Mouse (Mus musculus) Patski (cell line): ENCODE data around the gene Fnip2. TPM values are rescaled to one million over a fixed set of nuclear protein-coding genes. Genes with fewer than 3 reads are reported as not detected.

Source experiments
- ATAC-seq: fragments of 100-300 bp; one replicate; pipeline ENCODE4 v1.8.0; 2021
- CTCF ChIA-PET: fragments of 350-600 bp; sonication (Branson Sonifier 250); formaldehyde crosslinking; loops from one replicate; lab custom pipeline; 2022; ENCODE audit warnings: inconsistent platforms; lab: Charles Lee
- POLR2A ChIA-PET: fragments of 350-600 bp; sonication (Branson Sonifier 250); formaldehyde crosslinking; loops from one replicate; lab custom pipeline; 2022; ENCODE audit warnings: antibody characterized with exemption, inconsistent platforms; lab: Charles Lee
- DNase-seq: peaks from one replicate; pipeline ENCODE4 v3.0.0-alpha.2; 2011; ENCODE audit warnings: low read depth, low spot score
- H3K27me3 ChIP-seq: fragments of 371-371 bp; one replicate; pipeline ENCODE4 v1.5.1; 2021
- CTCF ChIP-seq: fragments of 100-300 bp; IDR thresholded peaks from one replicate; pipeline ENCODE4 v1.5.1; 2021
- in situ Hi-C: fragments of 300-500 bp; cut with MboI; formaldehyde crosslinking; loops from 3 replicates; pipeline ENCODE4 v1.11.1; 2018; ENCODE audit warnings: low pct_unique_long_range_greater_than_20kb, mixed read lengths
- polyA plus RNA-seq: library from polyadenylated mRNA; unstranded; gene quantifications from one replicate; pipeline ENCODE4 v1.2.3, GENCODE M21; 2021

Fnip2 gene
- polyA plus RNA-seq, 1 experiment from 2014 or later, result 16.9 TPM

- in situ Hi-C loops, result no loop called here
- DNase-seq (peak; percentile 63), ATAC-seq (peak; percentile 97)
- POLR2A ChIA-PET, result no interaction called here
- CTCF ChIA-PET, result interaction anchor here (0.5 to 1.6 kb wide), 9 partner anchors 11 to 460 kb away, joined by 3 to 5 read pairs (median 3); no protein-coding TSS in a partner anchor
- no peaks in the 10 kb centered on the region for H3K27me3 ChIP-seq
- TF ChIP-seq CTCF, result no peak
These were observed 35.9 kb downstream of the Fnip2 start for GRCm38 (mm10) chr3:79531581-79532271.

GRCm38 (mm10) chr3:79529499-79530096 is 38.0 kb downstream of the Fnip2 start:
- in situ Hi-C loops, result no loop called here
- ATAC-seq, result no peak
- no peaks in the 10 kb centered on the region for H3K27me3 ChIP-seq
- ChIA-PET POLR2A (no interaction called here), CTCF (interaction anchor here (1.0 to 1.6 kb wide), 5 partner anchors 9 to 37 kb away, joined by 3 to 5 read pairs (median 3); no protein-coding TSS in a partner anchor)
- DNase-seq, result no peak
- TF ChIP-seq CTCF, result no peak

DNA sequence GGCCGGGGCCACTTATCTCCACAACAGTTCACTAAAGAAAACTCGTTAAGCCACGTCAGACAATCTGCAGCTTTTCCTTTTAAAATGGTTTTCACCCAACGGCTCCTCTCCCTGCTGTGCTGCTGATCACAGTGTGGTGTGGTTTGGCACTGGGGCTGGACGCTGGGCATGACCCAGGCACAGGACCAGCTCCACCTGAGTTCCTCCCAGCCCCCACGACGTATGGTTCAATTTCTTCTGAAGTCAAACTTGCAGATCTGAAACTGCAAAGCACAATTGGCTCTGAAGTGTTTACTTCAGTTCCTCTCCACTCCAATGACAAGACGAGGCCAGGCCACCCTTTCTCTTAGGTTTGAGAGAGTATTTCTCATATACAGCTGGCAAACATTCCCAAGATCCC is 39.1 kb downstream of the Fnip2 start:
- ATAC-seq (no peak), DNase-seq (no peak)
- ChIA-PET CTCF (interaction anchor here (1.1 kb wide), 1 partner anchor 33 kb away, joined by 3 read pairs; no protein-coding TSS in a partner anchor), POLR2A (no interaction called here)
- no peak for TF ChIP-seq CTCF
- in situ Hi-C loops, result no loop called here
- H3K27me3 ChIP-seq, result no peaks in the 10 kb centered on the region

- ChIA-PET POLR2A (no interaction called here), CTCF (interaction anchor here (0.9 to 1.6 kb wide), 4 partner anchors 9 to 306 kb away, joined by 3 to 5 read pairs (median 4); no protein-coding TSS in a partner anchor)
- DNase-seq, result no peak
- no peak for ATAC-seq
- in situ Hi-C loops, result no loop called here
- H3K27me3 ChIP-seq, result no peaks in the 10 kb centered on the region
- no peak for TF ChIP-seq CTCF
These were observed 39.7 kb downstream of the Fnip2 start for GRCm38 (mm10) chr3:79527921-79528320.

DNA sequence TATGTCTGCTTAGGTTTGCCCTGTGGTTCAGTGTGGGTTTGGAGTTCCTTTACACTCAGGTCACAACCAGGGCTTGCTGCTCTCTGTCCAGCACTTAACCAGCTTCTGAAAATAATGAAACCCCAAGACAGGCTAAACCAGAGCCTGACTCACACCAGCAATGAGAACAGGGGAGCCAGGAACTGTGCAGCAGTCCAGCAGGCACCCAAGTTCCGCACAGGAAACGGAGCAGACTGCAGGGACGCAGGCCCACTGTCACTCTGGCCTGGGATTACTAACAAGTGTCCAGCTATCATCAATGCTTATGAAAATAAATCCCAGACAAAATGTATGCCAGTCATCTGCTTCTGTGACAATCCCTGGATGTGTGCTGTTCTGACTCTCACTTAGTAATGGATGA is 40.1 kb downstream of the Fnip2 start:
- no peaks in the 10 kb centered on the region for H3K27me3 ChIP-seq
- no peak for TF ChIP-seq CTCF
- DNase-seq, result no peak
- ATAC-seq, result no peak
- CTCF ChIA-PET, result interaction anchor here (0.9 to 1.6 kb wide), 5 partner anchors 8 to 306 kb away, joined by 3 to 5 read pairs (median 4); no protein-coding TSS in a partner anchor
- in situ Hi-C loops, result no loop called here
- POLR2A ChIA-PET, result no interaction called here

GRCm38 (mm10) chr3:79523349-79523748 is 44.2 kb downstream of the Fnip2 start:
- no peak for DNase-seq
- CTCF ChIA-PET, result no interaction called here
- in situ Hi-C loops, result no loop called here
- POLR2A ChIA-PET, result no interaction called here
- ATAC-seq, result no peak
- no peak for TF ChIP-seq CTCF
- no peaks in the 10 kb centered on the region for H3K27me3 ChIP-seq

DNA sequence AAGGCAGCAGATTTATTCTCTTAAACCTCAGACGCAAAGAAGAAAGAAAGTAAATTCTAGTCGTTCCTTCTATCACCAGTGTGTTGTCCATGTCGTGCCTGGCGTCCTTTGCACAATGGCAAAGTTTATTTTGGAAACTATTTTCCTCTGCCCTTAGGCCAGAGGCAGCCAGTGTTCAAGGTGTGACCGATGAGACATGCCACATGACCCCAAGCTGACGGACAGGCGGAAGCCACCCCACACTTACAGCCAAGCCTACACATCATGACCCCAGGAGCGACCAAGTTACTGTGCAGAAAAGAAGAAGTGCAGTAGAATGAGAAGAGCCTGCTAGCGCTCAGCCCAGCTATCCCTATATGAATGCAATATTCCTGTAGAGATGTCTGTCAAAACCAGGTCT is 47.7 kb downstream of the Fnip2 start:
- ChIA-PET POLR2A (no interaction called here), CTCF (interaction anchor here (1.1 to 1.6 kb wide), 5 partner anchors 8 to 67 kb away, joined by 3 to 5 read pairs (median 3); no protein-coding TSS in a partner anchor)
- ATAC-seq (peak; percentile 25), DNase-seq (no peak)
- H3K27me3 ChIP-seq, result no peaks in the 10 kb centered on the region
- TF ChIP-seq CTCF, result no peak
- in situ Hi-C loops, result no loop called here

GRCm38 (mm10) chr3:79518761-79519527 is 48.7 kb downstream of the Fnip2 start:
- in situ Hi-C loops, result no loop called here
- no peak for TF ChIP-seq CTCF
- H3K27me3 ChIP-seq, result no peaks in the 10 kb centered on the region
- ATAC-seq (no peak), DNase-seq (no peak)
- CTCF ChIA-PET, result interaction anchor here (1.1 to 1.6 kb wide), 6 partner anchors 8 to 68 kb away, joined by 3 to 5 read pairs (median 3); no protein-coding TSS in a partner anchor
- POLR2A ChIA-PET, result interaction anchor here (0.9 to 1.4 kb wide), 2 partner anchors 10 to 12 kb away, joined by 3 to 6 read pairs; no protein-coding TSS in a partner anchor

GRCm38 (mm10) chr3:79517884-79518591 is 49.6 kb downstream of the Fnip2 start:
- in situ Hi-C loops, result no loop called here
- no peak for TF ChIP-seq CTCF
- no peaks in the 10 kb centered on the region for H3K27me3 ChIP-seq
- DNase-seq (no peak), ATAC-seq (no peak)
- POLR2A ChIA-PET, result interaction anchor here (0.9 to 1.4 kb wide), 2 partner anchors 9 to 11 kb away, joined by 3 to 6 read pairs; no protein-coding TSS in a partner anchor
- CTCF ChIA-PET, result interaction anchor here (1.2 kb wide), 1 partner anchor 59 kb away, joined by 3 read pairs; no protein-coding TSS in a partner anchor

GRCm38 (mm10) chr3:79516958-79517357 is 50.6 kb downstream of the Fnip2 start:
- ChIA-PET CTCF (no interaction called here), POLR2A (no interaction called here)
- in situ Hi-C loops, result no loop called here
- no peak for TF ChIP-seq CTCF
- no peaks in the 10 kb centered on the region for H3K27me3 ChIP-seq
- DNase-seq (no peak), ATAC-seq (no peak)
